Mouse (Mus musculus) right cerebral cortex, postnatal 10 days (tissue): ENCODE results near the gene Tchh.
"Not testable (repeated sequence)": the region's sequence is repeated elsewhere in the genome, so short reads cannot be mapped to it uniquely, and the experiment has no call there.

Source experiments
- DNase-seq, 2 experiments: peaks; one replicate each; pipeline ENCODE4 v3.0.0; 2021; ENCODE audit warnings: low spot score in 2 of 2

Tchh gene

GRCm38 (mm10) chr3:93442030-93442429, at the start of gene Tchh:
TSS of gene Tchh (plus strand) at chr3:93442330.
- DNase-seq: no peak

- no peak for DNase-seq
Observed at GRCm38 (mm10) chr3:93393366-93393765, 48.8 kb upstream of the Tchh start, which contains the start of gene Rptn. TSS of gene Rptn (plus strand) at chr3:93393699.

GRCm38 (mm10) chr3:93403936-93404335, 38.2 kb upstream of the Tchh start:
- DNase-seq: no peak

GRCm38 (mm10) chr3:93406992-93407391, 35.1 kb upstream of the Tchh start:
- DNase-seq: peak; percentile 22 to 32

- DNase-seq: no peak
Observed at GRCm38 (mm10) chr3:93411905-93412304, 30.2 kb upstream of the Tchh start.

GRCm38 (mm10) chr3:93431673-93432072, 10.5 kb upstream of the Tchh start:
- no peak for DNase-seq

- peak; percentile 26 to 33 for DNase-seq
Observed at GRCm38 (mm10) chr3:93443501-93444101, 1.5 kb downstream of the Tchh start.

GRCm38 (mm10) chr3:93444343-93445164, 2.4 kb downstream of the Tchh start:
- DNase-seq: peak; percentile 69 to 72

- peak; percentile 45 to 46 for DNase-seq
Observed at GRCm38 (mm10) chr3:93445165-93445705, 3.1 kb downstream of the Tchh start.

- peak; percentile 21 to 43 for DNase-seq
Observed at GRCm38 (mm10) chr3:93446128-93446755, 4.1 kb downstream of the Tchh start.

- not testable (repeated sequence) for DNase-seq
Observed at GRCm38 (mm10) chr3:93446756-93447137, 4.6 kb downstream of the Tchh start.

- peak; percentile 77 to 82 for DNase-seq
Observed at GRCm38 (mm10) chr3:93447138-93447841, 5.2 kb downstream of the Tchh start.

- no peak for DNase-seq
Observed at GRCm38 (mm10) chr3:93466556-93466955, 24.4 kb downstream of the Tchh start.

- no peak for DNase-seq
Observed at GRCm38 (mm10) chr3:93467130-93467529, 25.0 kb downstream of the Tchh start.

GRCm38 (mm10) chr3:93468561-93468960, 26.4 kb downstream of the Tchh start, which contains the start of gene Tchhl1:
TSS of gene Tchhl1 (plus strand) at chr3:93468754.
- no peak for DNase-seq

GRCm38 (mm10) chr3:93469629-93470028, 27.5 kb downstream of the Tchh start:
- DNase-seq: no peak

- no peak for DNase-seq
Observed at GRCm38 (mm10) chr3:93480053-93480452, 37.9 kb downstream of the Tchh start.

GRCm38 (mm10) chr3:93481982-93482616, 40.0 kb downstream of the Tchh start:
- DNase-seq: no peak

- no peak for DNase-seq
Observed at GRCm38 (mm10) chr3:93485611-93486010, 43.5 kb downstream of the Tchh start.

GRCm38 (mm10) chr3:93488541-93488940, 46.4 kb downstream of the Tchh start:
- DNase-seq: no peak

- DNase-seq: no peak
Observed at GRCm38 (mm10) chr3:93492176-93492575, 50.0 kb downstream of the Tchh start.
